Mouse (Mus musculus): ENCODE results near the gene Gm7995. TPM values are rescaled to one million over a fixed set of nuclear protein-coding genes. Genes with fewer than 3 reads are reported as not detected.

Gene Gm7995
- polyA plus RNA-seq (2012), result not detected in 2 replicates

GRCm38 (mm10) chr14:42309910-42310309, at the start of gene Gm7995:
Gene Gm7995, plus strand, starts transcription at chr14:42310210.

GRCm38 (mm10) chr14:42297258-42297657, 12.8 kb upstream of the Gm7995 start, which contains the start of gene Gm9611:
Gene Gm9611, minus strand, starts transcription at chr14:42297358.

Other genes with a start within 250 kb of the Gm7995 start
- gene Gm7951, start 192.8 kb upstream of the Gm7995 start, polyA plus RNA-seq (2012), result not detected in 2 replicates
- not detected in 2 replicates for gene Gm17027, start 147.6 kb upstream of the Gm7995 start, polyA plus RNA-seq (2012)
- gene Gm3573, start 119.4 kb upstream of the Gm7995 start, polyA plus RNA-seq (2012), result not detected in 2 replicates
- not detected in 2 replicates for gene Gm17026, start 50.2 kb upstream of the Gm7995 start, polyA plus RNA-seq (2012)
- gene Gm9611, start 12.9 kb upstream of the Gm7995 start, polyA plus RNA-seq (2012), result not detected in 2 replicates
- gene Gm8005, start 129.5 kb downstream of the Gm7995 start, polyA plus RNA-seq (2012), result not detected in 2 replicates
- not detected in 2 replicates for gene Gm8011, start 153.7 kb downstream of the Gm7995 start, polyA plus RNA-seq (2012)
- gene Gm8020, start 192.1 kb downstream of the Gm7995 start, polyA plus RNA-seq (2012), result not detected in 2 replicates
- not detected in 2 replicates for gene Gm8024, start 214.1 kb downstream of the Gm7995 start, polyA plus RNA-seq (2012)

Measured in megakaryocyte-erythroid progenitor cell, adult 5 weeks (primary cell).